Mouse (Mus musculus) cerebellum, adult 2 months (tissue): Measurements from ENCODE around the gene Cspg4.

Experiments used
- CTCF ChIP-seq: fragments of 200-500 bp; IDR thresholded peaks from 2 replicates; pipeline ENCODE4 v1.5.1; 2011; ENCODE audit warnings: low read depth, mild to moderate bottlenecking, control low read depth, low read length, moderate library complexity, borderline replicate concordance; ENCODE audit not compliant: insufficient read depth
- POLR2A ChIP-seq: fragments of 200-500 bp; IDR thresholded peaks from 2 replicates; pipeline ENCODE4 v1.6.1; 2011; ENCODE audit warnings: low read length, control low read depth, borderline replicate concordance; ENCODE audit not compliant: insufficient read depth

DNA sequence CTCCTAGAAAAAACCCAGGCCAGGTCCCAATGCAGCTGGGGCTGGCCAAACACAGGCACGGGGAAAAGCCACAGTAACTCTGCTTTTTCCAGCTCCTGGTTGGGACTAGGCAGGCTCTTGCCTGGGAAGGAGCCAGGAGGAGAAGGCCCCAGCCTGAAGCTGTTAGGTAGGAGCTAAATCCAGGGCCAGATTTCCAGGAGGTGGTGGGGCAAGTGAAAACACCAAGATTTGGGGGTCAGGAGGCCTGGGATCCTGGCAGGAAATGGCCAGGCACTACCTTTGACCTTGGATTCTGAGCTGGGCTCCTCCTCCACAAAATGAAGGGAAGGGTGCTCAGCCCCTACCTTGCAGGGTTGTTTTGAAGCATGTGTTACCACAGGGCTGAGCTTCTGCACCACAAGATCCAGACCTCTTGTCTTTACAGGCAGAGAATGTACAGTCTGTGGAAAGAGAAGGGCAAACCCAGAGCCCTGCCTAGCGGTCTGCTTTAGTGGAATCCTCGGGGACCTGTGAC lies 560 bp upstream of the Cspg4 start, which contains the start of gene Odf3l1:
- TF ChIP-seq POLR2A (no peak), CTCF (no peak)
